Mouse (Mus musculus) E14TG2a.4 (cell line): ENCODE results near the gene Axin2.
A peak's percentile ranks its signal among the peaks of the same experiment; 100 is the strongest.

ENCODE experiments used
- H3K27me3 ChIP-seq: 2 replicates; pipeline ENCODE4 v1.6.1; 2014; ENCODE audit warnings: low read length, control low read depth; ENCODE audit not compliant: insufficient read depth
- H3K36me3 ChIP-seq: 2 replicates; pipeline ENCODE4 v1.6.1; 2014; ENCODE audit warnings: low read length, control low read depth; ENCODE audit not compliant: insufficient read depth
- H3K4me1 ChIP-seq: replicated peaks from 2 replicates; pipeline ENCODE4 v1.6.1; 2014; ENCODE audit warnings: low read depth, low read length, control low read depth
- H3K4me3 ChIP-seq: replicated peaks from 2 replicates; pipeline ENCODE4 v1.5.1; 2014; ENCODE audit warnings: mild to moderate bottlenecking, low read length
- H3K9me3 ChIP-seq: 2 replicates; pipeline ENCODE4 v1.6.1; 2014; ENCODE audit warnings: low read length, control low read depth
- CTCF ChIP-seq: conservative IDR thresholded peaks from 2 replicates; pipeline ENCODE4 v1.5.1; 2014; ENCODE audit warnings: low read length
- NANOG ChIP-seq: IDR thresholded peaks from 2 replicates; pipeline ENCODE4 v1.6.1; 2014; ENCODE audit warnings: borderline replicate concordance, low read length, mixed read lengths
- POU5F1 ChIP-seq: IDR thresholded peaks from 2 replicates; pipeline ENCODE4 v1.6.1; 2014; ENCODE audit warnings: low read length, borderline replicate concordance

Gene Axin2

DNA sequence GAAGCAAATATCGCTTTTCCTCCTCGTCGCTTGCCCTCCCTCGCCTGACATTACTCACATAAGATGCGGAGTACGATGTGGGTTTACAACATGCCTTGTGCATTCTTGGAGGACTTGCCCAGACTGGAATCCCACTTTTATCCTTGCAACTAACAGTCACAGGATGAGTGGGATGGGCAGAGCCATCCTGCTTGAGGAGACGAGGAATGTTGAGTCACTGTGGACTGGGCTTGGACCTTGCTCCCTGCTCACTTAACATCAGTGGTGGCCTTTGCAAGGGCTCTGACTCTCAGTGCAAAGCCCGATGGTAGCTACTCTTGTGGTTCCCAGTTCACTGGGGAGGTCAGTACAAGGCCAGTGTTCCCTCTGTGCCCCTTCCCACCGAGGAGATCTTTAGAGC lies 22.1 kb upstream of the Axin2 start:
- no peaks in the 10 kb centered on the region for H3K9me3 ChIP-seq
- peaks cover 60% of the 10 kb centered on the region for H3K4me1 ChIP-seq
- peaks cover 48% of the 10 kb centered on the region for H3K27me3 ChIP-seq
- H3K4me3 ChIP-seq = no peak overlapping the region
- no peaks in the 10 kb centered on the region for H3K36me3 ChIP-seq
- TF ChIP-seq NANOG = no peak
- TF ChIP-seq POU5F1 = no peak
- no peak for TF ChIP-seq CTCF

DNA sequence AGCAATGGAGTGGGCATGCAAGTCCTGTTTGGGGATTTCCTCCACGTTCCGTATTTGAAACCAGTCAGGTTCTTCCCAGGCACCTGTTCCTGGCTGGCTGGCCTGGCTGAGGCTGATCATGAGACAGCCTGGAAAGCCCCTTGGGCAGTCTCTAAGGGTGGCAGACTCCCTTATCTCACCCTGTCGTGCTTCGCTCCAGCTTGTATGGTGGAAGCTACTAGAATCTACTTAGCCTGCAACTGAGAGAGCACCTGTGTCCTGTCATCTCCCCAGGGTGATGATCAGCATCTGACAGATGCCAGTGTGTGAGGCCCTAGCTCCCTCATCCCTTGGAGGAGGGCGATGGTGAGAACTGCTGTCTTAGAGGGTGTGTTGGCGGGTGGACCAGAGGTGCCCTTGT lies 21.7 kb upstream of the Axin2 start:
- Histone ChIP-seq H3K36me3 (no peaks in the 10 kb centered on the region), H3K27me3 (peaks cover 44% of the 10 kb centered on the region), H3K4me1 (peaks cover 56% of the 10 kb centered on the region), H3K9me3 (no peaks in the 10 kb centered on the region), H3K4me3 (no peak overlapping the region)
- no peak for TF ChIP-seq POU5F1
- no peak for TF ChIP-seq CTCF

DNA sequence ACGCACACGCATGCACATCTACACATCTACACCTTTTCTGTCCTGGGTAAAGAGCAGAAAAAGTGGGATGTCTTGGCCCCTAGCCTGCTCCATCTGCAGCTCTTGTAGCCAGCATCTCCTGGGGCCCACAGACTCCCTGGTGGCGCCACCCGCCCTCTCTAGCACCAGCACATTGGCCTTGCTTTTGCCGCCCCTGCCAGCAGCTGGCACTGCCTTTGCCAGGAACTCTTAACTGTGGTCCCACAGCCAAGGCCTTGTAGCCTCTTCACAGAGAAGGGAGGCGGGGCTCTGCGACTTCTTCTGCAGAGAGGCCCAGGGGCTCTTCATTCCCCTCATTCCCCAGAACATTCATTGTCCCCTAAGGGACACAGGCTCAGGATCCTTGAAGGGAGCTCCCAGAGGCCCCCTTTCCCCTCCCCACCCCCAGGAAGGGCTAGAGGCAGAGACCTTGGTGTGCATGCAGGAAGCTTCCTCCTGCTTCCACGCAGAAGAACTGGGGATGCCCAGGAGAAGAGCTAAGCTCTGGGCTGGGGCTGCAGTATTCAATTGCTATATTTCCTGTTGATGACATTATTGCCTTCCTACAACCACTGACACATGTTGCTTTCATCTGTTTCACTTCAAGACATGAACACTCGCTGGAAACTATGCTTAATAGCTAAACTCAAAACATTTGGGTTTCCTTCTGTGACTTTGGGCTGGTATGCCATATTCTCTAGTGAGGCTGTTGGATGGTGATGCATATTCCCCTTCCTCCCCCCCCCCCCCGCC lies 19.2 kb upstream of the Axin2 start:
- TF ChIP-seq CTCF (no peak), NANOG (no peak), POU5F1 (no peak)
- peaks cover 26% of the 10 kb centered on the region for H3K27me3 ChIP-seq
- H3K4me3 ChIP-seq = no peak overlapping the region
- no peaks in the 10 kb centered on the region for H3K9me3 ChIP-seq
- H3K4me1 ChIP-seq = peaks cover 44% of the 10 kb centered on the region
- H3K36me3 ChIP-seq = no peaks in the 10 kb centered on the region

DNA sequence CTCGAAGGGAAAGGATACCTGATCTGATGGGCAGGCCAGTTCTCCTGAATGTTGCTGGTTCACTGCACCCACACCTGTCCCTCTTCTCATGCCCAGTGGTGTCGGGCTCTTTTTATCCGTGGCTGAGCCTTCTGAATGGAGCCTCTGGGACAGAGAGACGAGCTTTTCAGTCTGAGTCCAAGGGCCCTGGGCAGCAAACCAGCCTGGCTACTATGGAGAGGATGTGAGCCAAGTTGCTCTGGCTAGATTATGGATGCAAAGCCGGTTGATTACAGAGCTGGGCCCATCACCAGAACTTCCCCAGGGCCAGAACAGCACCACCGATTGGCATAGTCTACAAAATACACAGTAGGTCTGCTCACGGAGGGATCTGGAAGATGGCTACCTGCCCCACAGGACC lies 18.5 kb upstream of the Axin2 start:
- Histone ChIP-seq H3K36me3 (no peaks in the 10 kb centered on the region), H3K9me3 (no peaks in the 10 kb centered on the region), H3K27me3 (peaks cover 28% of the 10 kb centered on the region), H3K4me3 (no peak overlapping the region), H3K4me1 (peaks cover 52% of the 10 kb centered on the region)
- no peak for TF ChIP-seq POU5F1
- no peak for TF ChIP-seq NANOG
- TF ChIP-seq CTCF = no peak

DNA sequence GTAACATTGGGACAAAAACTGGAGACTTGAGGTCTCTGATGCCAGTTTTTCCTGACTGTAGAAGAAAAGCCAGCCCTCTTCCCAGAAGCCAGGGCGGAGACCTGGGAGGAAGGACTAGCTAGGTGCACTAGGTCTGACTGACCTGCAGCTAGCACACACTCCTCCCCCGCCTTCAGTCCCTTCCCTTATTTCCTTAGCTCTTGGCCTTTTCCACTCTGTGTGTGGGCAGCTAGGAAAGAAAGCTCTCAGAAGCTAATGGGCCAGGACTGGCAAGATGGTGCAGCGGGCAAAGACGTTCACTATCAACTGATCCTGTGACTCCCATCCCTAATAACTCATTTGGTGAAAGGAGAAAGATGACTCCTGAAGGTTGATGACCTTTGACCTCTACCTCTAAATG lies 17.8 kb upstream of the Axin2 start:
- Histone ChIP-seq H3K36me3 (no peaks in the 10 kb centered on the region), H3K4me1 (peaks cover 58% of the 10 kb centered on the region), H3K9me3 (no peaks in the 10 kb centered on the region), H3K27me3 (peaks cover 24% of the 10 kb centered on the region), H3K4me3 (no peak overlapping the region)
- TF ChIP-seq CTCF = no peak
- TF ChIP-seq POU5F1 = no peak
- no peak for TF ChIP-seq NANOG

DNA sequence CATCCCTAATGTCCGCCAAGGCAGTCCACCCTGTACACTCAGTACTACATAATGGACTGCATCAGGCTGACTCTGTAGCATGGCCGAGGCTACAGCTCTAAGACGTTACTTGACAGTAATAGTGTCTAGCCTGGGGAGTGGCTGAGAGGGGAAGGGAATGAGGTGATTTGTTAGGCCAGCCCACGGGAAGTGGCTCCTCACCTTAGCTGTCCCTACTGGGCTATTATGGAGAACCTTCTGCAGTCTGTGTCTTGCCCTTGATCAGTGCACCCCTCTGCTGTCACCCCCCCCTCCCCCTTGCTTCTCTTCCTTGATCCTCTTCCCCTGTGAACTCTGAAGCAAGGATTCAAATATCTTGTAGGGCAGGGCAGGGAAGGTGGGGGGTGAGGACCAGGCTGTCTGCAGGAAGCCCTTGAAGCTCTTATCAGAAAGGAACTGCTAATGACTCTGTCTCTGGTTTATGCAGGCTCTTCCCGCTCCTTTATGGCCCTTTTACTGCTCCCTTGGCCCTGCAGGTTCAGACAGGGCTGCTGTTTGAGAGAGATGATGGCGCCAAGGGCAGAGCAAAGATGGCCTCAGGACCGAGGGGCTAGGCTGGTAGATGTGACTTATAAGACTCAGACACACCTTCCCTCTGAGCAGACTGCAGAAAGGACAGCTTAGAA lies 13.4 kb upstream of the Axin2 start:
- H3K27me3 ChIP-seq = peaks cover 12% of the 10 kb centered on the region
- H3K4me3 ChIP-seq = no peak overlapping the region
- peaks cover 72% of the 10 kb centered on the region for H3K4me1 ChIP-seq
- no peak for TF ChIP-seq CTCF
- no peak for TF ChIP-seq POU5F1
- TF ChIP-seq NANOG = no peak
- no peaks in the 10 kb centered on the region for H3K9me3 ChIP-seq
- H3K36me3 ChIP-seq = no peaks in the 10 kb centered on the region

DNA sequence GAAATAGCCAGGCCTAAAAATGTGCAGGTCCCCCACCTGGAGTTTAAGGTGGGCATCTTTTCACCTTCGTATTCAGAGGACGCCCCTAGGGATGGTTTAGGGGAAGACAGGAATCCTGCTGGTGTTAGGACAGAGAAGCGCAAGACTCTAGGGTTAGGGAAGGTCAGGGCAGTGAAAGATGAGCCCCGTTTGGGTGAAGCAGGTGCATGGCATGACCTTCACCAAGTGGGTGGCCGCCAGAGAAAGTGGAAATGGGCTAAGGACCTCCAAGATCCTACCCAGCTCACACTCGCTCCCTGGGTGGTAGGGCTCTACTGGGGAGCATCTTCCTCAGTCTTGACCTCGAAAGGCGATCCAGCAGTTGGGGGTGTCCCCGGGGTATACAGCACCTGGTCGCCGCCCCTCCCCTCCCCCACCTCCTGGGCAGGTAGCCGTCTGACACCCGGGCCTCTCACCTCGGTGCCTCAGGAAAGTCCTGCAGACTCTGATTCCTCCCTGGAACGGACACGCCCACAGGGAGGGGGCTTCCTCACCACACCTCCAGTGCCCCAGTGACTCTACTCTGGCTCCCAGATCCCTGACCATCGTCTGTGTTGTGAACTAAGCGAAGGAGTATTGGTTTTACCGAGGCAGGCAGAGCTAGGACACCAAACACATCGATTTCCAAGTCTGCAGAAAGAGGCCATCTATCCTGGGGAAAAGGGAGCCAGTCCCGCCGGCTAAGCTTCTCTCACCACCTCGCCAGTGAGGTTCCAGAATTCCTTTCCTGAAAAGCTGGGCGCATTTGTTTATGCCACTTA lies 10.6 kb upstream of the Axin2 start:
- H3K27me3 ChIP-seq = peaks cover 28% of the 10 kb centered on the region
- peak overlapping the region; percentile 53 for H3K4me3 ChIP-seq
- TF ChIP-seq CTCF (peak; percentile 7; the same call in 1 of the 2 replicates), POU5F1 (no peak), NANOG (no peak)
- peaks cover 80% of the 10 kb centered on the region for H3K4me1 ChIP-seq
- H3K9me3 ChIP-seq = no peaks in the 10 kb centered on the region
- H3K36me3 ChIP-seq = no peaks in the 10 kb centered on the region

DNA sequence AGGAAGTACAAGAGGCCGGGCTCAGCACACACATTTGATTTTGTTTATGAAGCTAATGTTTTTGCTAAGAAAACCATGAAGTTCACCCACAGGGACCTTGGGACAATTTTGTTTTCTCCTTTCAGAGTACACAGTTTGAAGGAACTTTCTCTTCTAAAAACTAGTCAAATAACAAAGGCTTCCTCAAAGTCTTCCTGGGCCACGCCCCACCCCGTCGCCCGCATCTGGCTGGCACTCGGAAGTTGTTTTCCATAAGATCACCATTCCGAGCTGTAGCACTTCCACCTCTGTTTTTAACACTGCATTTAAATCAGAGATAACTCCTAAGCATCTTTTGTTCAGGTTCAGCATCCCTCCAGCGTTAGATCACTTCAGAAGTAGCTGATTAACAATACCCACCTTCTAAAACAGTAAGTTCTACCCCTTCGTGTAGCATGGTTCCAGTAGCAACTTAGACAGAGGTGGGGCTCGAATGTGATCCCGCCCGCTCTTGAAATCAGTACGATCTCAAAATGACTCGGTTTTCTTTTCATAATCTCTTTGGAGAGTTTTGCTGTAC lies 9.7 kb upstream of the Axin2 start:
- H3K4me1 ChIP-seq = peaks cover 80% of the 10 kb centered on the region
- peaks cover 3% of the 10 kb centered on the region; the same call in 1 of the 2 replicates for H3K9me3 ChIP-seq
- no peak for TF ChIP-seq CTCF
- TF ChIP-seq NANOG = no peak
- no peak for TF ChIP-seq POU5F1
- peaks cover 29% of the 10 kb centered on the region for H3K27me3 ChIP-seq
- peak overlapping the region; percentile 53 for H3K4me3 ChIP-seq
- H3K36me3 ChIP-seq = no peaks in the 10 kb centered on the region
